Mouse (Mus musculus) liver, embryonic 18 days (tissue): ENCODE results near the gene Prss45. TPM values are rescaled to one million over a fixed set of nuclear protein-coding genes. Genes with fewer than 3 reads are reported as not detected.

Experiments
- polyA plus RNA-seq: library from polyadenylated mRNA; depleted of rRNA; stranded (reverse); fragments of >200 nt; gene quantifications from 2 replicates; pipeline ENCODE4 v1.2.3, GENCODE M21; 2012; rRNA removed

Gene Prss45
- 0.03 TPM in 1 of 2 replicates, not detected in the other for polyA plus RNA-seq

DNA sequence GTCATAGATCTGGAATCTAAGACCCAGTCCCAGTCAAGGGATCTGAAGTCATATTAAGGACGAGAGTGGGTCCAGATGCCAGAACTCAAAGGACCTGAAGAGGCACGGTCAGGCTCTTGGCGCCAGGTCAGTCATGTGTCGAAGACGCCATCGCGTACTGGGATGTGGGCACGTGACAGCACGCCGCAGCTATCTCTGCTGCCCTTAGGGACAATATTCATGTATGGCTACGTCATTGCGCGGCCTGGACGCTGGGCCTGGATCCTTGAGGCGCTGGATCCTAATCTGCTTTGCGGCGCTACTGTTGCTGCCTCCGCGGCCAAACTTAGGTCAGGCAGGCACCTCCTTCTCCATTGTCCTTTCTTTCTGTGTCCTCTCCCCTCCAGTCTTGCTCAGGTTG, at the start of gene Prss45:
TSS of gene Prss45 (plus strand) at position 178 of the 400 bp plus-strand sequence.

DNA sequence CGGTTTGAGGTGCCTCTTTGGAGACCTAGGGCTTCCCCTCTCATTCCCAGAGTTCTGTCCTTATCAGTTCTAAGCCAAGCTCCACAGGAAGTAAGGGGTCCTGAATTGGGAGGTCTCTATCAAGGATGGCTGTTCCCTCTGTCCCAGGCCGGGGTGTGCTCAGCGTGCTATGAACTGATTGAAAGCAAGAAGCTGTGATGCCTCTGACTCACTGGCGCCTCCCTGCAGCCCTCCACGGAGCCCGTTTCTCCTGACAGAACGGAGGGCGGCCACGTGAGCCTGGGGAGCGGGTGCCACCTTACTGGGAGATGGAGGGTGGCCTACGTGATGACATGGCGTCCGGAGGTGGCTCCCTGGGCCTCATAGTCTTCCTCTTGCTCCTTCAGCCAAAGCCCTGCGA, 36.5 kb upstream of the Prss45 start, which contains the start of gene Prss42:
TSS of gene Prss42 (plus strand) at position 301 of the 400 bp plus-strand sequence.

DNA sequence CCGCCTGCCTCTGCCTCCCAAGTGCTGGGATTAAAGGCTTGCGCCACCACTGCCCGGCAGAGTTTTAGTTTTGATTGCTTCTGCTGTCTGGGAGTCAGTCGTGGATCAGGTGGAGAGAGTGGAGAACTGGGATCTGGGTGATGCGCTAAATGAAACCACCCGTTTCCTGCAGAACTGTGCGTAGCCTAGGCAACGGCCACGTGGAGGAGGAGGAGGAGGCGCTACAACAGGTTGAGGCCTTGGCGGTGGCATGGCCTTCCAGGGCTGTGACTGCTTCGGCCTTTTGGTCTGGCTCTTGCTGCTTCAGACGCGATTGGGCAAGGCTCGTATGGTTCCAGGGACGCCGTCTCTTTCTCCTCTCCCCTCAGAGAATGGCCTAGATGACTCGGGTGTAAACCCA, 20.6 kb upstream of the Prss45 start, which contains the start of gene Prss44:
TSS of gene Prss44 (plus strand) at position 206 of the 400 bp plus-strand sequence.

DNA sequence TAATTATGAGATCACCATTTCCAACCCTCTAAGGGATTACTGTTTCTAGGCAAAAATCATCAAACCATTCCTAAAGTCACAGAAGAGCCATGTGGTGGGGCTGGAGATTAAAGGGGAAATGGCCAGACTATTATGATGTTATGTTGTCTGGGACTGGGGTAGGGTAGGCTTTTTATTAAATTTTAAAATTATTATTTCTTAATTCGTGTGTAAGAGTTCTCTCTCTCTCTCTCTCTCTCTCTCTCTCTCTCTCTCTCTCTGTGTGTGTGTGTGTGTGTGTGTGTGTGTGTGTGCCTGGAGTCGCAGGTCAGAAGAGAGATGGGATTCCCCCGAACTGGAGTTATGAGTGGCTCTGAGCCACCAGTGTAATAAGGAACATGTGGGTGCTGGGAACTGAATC, 8.0 kb upstream of the Prss45 start, which contains the start of gene Prss43:
TSS of gene Prss43 (plus strand) at position 301 of the 400 bp plus-strand sequence.

DNA sequence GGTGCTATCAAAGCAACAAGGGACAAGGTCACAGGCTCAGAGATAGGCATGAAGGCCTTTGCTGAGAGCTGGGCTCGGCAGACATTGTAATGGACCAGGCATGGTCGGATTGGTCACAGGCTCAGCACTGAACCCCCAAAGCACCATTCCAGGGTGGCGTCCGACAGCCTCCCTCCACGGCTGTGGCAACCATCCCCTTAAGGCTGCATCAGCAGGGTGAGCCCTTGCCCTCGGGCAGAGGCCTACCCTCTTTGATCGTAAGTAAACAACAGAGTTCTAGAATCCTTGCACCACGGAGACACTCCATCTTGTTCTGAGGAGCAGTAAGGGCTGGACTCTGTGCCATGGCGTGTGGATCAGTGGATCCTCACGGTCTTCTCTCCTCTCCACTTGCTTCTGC, 9.8 kb downstream of the Prss45 start, which contains the start of gene Prss46:
TSS of gene Prss46 (plus strand) at position 301 of the 400 bp plus-strand sequence.

DNA sequence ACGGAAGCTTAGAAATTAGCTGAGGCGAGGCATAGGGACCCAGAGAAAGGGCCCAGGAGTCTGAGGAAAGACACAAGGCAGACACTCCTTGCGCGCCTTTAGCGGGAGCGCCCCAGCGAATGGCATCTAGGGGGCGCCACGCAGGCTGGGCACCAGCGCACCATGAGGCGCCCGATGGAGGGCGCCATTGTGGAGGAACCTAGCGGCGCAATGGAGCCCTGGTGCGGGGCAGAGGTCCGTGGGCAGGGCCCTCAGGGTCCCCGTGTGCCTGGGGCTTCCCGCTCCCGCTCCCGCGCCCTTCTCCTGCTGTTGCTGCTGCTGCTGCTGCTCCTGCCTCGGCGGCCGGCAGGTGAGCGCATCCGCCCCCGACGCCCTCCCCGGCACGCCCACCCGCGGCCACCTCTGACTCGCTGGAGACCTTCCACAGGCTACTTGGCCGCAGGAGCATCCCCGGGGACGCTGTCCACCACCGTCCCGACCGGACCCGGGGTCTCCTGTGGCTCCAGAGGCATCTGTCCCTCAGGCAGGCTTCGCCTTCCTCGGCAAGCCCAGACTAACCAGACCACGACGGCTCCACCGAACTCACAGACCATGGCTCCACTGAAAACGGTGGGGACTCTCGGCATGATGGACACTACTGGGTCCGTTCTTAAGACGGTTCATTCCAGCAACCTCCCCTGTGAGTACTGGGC, 23.5 kb downstream of the Prss45 start, which contains the start of gene Prss50:
TSS of gene Prss50 (plus strand) at position 187 of the 692 bp plus-strand sequence.

DNA sequence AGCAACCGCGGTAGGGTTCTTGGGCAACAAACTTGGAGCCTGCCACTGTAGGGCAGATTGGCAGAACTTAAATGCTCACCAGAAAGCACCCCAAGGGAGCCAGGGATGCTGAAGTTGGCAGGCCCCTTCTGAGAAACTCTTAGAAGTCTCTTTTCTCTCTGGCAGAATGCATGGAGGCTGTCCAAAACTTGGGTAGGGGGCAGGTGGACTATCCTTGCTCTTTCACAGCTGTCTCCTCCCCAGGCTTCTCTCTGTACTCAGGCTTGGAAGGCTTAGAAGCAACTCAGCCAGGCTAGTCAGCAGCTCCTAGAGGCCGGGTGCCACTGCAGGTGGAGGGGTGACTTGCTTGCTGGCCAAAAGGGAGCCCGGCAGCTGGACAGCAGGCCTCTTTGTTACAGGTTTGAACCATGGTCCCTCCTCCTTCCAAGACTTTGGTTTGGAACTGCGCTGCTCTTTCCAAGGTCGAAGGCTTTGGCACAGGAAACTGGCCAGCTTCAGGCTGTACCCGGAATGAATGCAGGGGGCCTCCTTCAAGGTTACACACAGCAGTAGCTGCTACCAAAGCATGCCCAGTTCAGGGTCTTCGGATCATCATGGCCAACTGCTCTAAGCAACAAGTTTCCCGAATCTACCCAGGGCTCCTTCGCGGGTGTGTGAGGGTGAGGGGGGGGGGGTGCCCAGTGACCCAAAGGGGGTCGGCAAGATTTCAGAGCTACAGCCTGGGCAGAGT, 45.0 kb downstream of the Prss45 start, which contains the start of gene Als2cl:
TSS of gene Als2cl (plus strand) at position 680 of the 730 bp plus-strand sequence.

DNA sequence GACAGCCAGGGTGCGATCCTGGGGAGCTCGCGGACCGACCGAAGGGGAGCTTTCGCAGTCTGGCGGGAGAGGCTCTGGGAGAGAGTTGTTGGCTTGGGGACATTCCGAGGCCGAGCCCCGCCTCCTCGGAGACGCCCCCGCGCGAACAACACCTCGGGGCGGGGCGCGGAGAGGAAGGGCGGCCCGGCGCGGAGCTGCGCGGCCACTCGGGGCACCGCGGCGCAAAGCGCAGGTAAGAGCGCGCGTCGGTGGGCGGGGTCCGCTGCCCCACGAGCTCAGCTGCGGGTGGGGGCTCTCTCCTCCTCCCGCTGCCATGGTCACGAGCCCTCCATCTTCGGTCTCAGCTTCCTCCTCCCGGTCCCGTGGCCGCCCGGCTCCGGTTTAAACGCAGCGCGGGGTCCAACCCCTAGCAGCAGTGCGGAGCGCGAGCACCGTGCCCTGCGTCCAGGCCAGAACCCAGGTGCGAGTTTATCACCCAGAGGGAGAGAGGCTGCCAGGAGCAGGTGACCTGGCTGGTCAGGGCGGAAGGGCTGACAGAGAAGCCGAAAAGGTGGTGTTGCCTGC, 45.7 kb downstream of the Prss45 start, which contains the start of gene Tmie:
TSS of gene Tmie (minus strand) at position 116 of the 564 bp plus-strand sequence.

Other genes with a start within 250 kb of the Prss45 start
- 1.8 TPM in 2 replicates for gene Nradd, start 210.1 kb upstream of the Prss45 start, polyA plus RNA-seq
- gene Nbeal2, start 180.4 kb upstream of the Prss45 start, polyA plus RNA-seq, result 6.3 and 7.9 TPM in 2 replicates
- 59.7 and 60.4 TPM in 2 replicates for gene Ccdc12, start 178.1 kb upstream of the Prss45 start, polyA plus RNA-seq
- gene Myl3, start 92.7 kb upstream of the Prss45 start, polyA plus RNA-seq, result 0.08 TPM in 1 of 2 replicates, not detected in the other
- 2.5 and 3.2 TPM in 2 replicates for gene Pth1r, start 87.4 kb upstream of the Prss45 start, polyA plus RNA-seq
- gene Prss42, start 36.4 kb upstream of the Prss45 start, polyA plus RNA-seq, result not detected in 2 replicates
- gene Prss44, start 20.6 kb upstream of the Prss45 start, polyA plus RNA-seq, result not detected in 2 replicates
- gene Prss43, start 7.9 kb upstream of the Prss45 start, polyA plus RNA-seq, result not detected in 2 replicates
- not detected in 2 replicates for gene Prss46, start 9.9 kb downstream of the Prss45 start, polyA plus RNA-seq
- gene Prss50, start 23.4 kb downstream of the Prss45 start, polyA plus RNA-seq, result 1.5 and 1.6 TPM in 2 replicates
- gene Als2cl, start 45.3 kb downstream of the Prss45 start, polyA plus RNA-seq, result 5.9 and 6.7 TPM in 2 replicates
- gene Tmie, start 45.5 kb downstream of the Prss45 start, polyA plus RNA-seq, result 4.0 and 4.3 TPM in 2 replicates
- not detected in 2 replicates for gene Fam240a, start 82.3 kb downstream of the Prss45 start, polyA plus RNA-seq
- gene Tdgf1, start 111.6 kb downstream of the Prss45 start, polyA plus RNA-seq, result 0.02 TPM in 1 of 2 replicates, not detected in the other
- 0.05 and 0.10 TPM in 2 replicates for gene Lrrc2, start 117.0 kb downstream of the Prss45 start, polyA plus RNA-seq
- gene Rtp3, start 156.0 kb downstream of the Prss45 start, polyA plus RNA-seq, result 39.5 and 40.2 TPM in 2 replicates
- gene Ltf, start 184.7 kb downstream of the Prss45 start, polyA plus RNA-seq, result 108 and 154 TPM in 2 replicates
- gene Ccrl2, start 222.9 kb downstream of the Prss45 start, polyA plus RNA-seq, result 5.9 and 7.2 TPM in 2 replicates